Mouse (Mus musculus): ENCODE measurements around the gene Scn4a. TPM values are rescaled to one million over a fixed set of nuclear protein-coding genes. Genes with fewer than 3 reads are reported as not detected.
"Not testable (repeated sequence)": the region's sequence is repeated elsewhere in the genome, so short reads cannot be mapped to it uniquely, and the experiment has no call there.

Gene Scn4a
- polyA plus RNA-seq (2012), result not detected in 2 replicates

DNA sequence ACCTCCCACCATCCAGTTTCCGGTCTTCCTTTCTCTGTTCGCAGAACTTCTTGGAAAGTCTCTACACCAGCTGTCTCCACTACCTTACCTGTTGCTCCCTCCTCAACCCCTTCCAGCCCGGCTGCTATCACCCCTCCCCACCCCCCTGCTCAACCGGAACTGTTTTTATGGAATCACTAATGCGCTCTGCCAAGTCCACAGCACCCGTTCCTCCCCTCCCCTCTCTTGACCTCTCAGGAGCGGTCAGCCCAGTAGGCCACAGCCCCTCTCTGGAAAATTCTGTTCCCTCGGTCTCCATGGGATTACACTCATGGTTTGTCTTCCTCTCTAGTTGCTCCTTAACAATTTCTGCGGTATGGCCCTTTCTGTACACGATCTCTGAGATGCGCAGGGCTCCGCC is at the start of gene Scn4a:
Gene Scn4a (minus strand): TSS at position 101 of the 400 bp plus-strand sequence.
- H3K36me3 ChIP-seq (ENCODE audit: control insufficient read depth), result no peaks in the 10 kb centered on the region
- no peak for TF ChIP-seq GATA1 (IDR thresholded peaks at IDR 0.05; ENCODE audit: low read length)
- TF ChIP-seq TAL1 (IDR thresholded peaks at IDR 0.05; ENCODE audit: low read length), result no peak
- H3K4me1 ChIP-seq (ENCODE audit: control insufficient read depth), result no peaks in the 10 kb centered on the region
- H3K4me3 ChIP-seq (replicated peaks), result no peak within 1 kb of the TSS
- no peaks in the 10 kb centered on the region for H3K9me3 ChIP-seq (ENCODE audit: control insufficient read depth, low read length)
- peaks cover 7% of the 10 kb centered on the region; the same call in 1 of the 2 replicates for H3K27me3 ChIP-seq (ENCODE audit: control insufficient read depth)

DNA sequence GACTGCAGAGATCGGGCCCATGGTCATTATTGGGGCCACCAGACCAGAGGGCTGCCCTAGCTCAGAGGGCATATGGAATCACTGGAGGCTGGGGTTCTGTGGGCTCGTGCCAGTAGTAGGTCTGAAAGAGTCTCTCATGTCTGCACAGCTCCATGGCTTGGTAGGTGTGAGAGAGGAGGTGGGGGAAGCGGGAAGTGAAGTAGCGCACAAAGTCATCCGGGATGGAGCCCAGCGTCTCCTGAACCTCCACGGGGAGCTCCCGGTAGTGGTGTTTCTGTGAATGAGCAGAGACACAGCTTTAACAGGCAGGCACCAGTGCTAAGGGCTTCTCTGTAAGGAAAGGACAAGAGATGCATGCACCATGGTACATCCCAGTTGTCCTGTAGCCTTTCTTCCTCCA is 45.4 kb upstream of the Scn4a start:
- peaks cover 84% of the 10 kb centered on the region for H3K36me3 ChIP-seq (ENCODE audit: control insufficient read depth)
- no peaks in the 10 kb centered on the region for H3K27me3 ChIP-seq (ENCODE audit: control insufficient read depth)
- peaks cover 19% of the 10 kb centered on the region for H3K4me1 ChIP-seq (ENCODE audit: control insufficient read depth)
- no peaks in the 10 kb centered on the region for H3K9me3 ChIP-seq (ENCODE audit: control insufficient read depth, low read length)
- no peak for TF ChIP-seq TAL1 (IDR thresholded peaks at IDR 0.05; ENCODE audit: low read length)
- no peak for TF ChIP-seq GATA1 (IDR thresholded peaks at IDR 0.05; ENCODE audit: low read length)
- H3K4me3 ChIP-seq (replicated peaks), result no peak overlapping the region

DNA sequence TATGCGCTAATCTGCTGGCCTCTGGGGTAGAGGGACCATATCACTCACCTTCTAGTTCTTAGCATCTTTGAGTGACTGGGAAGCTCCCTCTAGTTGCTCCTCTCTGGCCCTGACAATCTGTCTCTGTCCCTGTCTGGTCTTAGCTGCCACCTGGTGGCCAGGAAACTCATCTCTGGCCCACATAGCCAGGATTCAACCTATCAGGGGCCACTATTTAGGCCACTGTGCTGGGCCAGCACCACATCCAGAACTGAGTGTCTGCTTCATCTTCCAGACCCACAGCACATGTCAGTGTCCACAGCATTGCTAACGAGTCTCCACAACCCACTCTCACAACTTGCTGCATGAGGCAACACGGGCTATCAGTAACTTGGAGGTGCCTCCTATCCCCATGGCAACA is 44.6 kb upstream of the Scn4a start:
- H3K4me1 ChIP-seq (ENCODE audit: control insufficient read depth), result peaks cover 28% of the 10 kb centered on the region
- peaks cover 82% of the 10 kb centered on the region for H3K36me3 ChIP-seq (ENCODE audit: control insufficient read depth)
- no peaks in the 10 kb centered on the region for H3K27me3 ChIP-seq (ENCODE audit: control insufficient read depth)
- no peak overlapping the region for H3K4me3 ChIP-seq (replicated peaks)
- TF ChIP-seq TAL1 (IDR thresholded peaks at IDR 0.05; ENCODE audit: low read length) (no peak), GATA1 (IDR thresholded peaks at IDR 0.05; ENCODE audit: low read length) (no peak)
- no peaks in the 10 kb centered on the region for H3K9me3 ChIP-seq (ENCODE audit: control insufficient read depth, low read length)

DNA sequence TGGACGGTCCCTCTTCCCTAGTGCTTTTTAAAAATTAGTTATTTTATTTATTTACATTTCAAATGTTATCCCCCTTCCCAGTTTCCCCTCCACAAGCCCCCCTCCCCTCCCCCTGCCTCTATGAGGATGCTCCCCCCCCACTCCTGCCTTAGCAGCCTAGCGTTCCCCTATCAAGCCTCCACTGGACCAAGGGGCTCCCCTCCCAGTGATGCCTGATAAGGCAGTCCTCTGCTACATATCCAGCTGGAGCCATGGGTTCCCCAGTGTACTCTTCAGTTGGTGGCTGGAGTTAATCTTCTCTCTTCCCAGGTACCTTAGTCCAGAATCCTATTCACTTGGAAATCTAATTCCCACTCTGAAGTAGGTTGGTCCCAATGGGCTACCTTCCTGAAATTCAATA is 41.0 kb upstream of the Scn4a start:
- H3K27me3 ChIP-seq (ENCODE audit: control insufficient read depth); H3K4me3 ChIP-seq (replicated peaks); H3K9me3 ChIP-seq (ENCODE audit: control insufficient read depth, low read length): not testable (repeated sequence)
- peaks cover 49% of the 10 kb centered on the region for H3K36me3 ChIP-seq (ENCODE audit: control insufficient read depth)
- peaks cover 40% of the 10 kb centered on the region for H3K4me1 ChIP-seq (ENCODE audit: control insufficient read depth)

DNA sequence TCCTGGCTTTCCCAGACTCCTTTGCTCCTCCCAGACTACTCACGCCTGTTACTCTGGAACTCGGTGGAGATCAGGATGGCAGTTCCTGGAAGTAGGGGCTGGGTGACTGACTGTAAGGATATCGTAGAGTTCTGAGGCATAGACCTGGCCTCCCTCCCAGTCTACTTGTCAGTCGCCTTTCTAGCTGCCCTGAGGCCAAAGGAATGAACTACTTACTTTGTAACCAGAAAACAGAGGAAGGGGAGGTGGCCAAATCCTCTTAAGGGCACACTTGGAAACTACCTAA is 40.2 kb upstream of the Scn4a start:
- no peak for TF ChIP-seq TAL1 (IDR thresholded peaks at IDR 0.05; ENCODE audit: low read length)
- no peak for TF ChIP-seq GATA1 (IDR thresholded peaks at IDR 0.05; ENCODE audit: low read length)
- no peak overlapping the region for H3K4me3 ChIP-seq (replicated peaks)
- peaks cover 41% of the 10 kb centered on the region for H3K4me1 ChIP-seq (ENCODE audit: control insufficient read depth)
- no peaks in the 10 kb centered on the region for H3K9me3 ChIP-seq (ENCODE audit: control insufficient read depth, low read length)
- no peaks in the 10 kb centered on the region for H3K27me3 ChIP-seq (ENCODE audit: control insufficient read depth)
- H3K36me3 ChIP-seq (ENCODE audit: control insufficient read depth), result peaks cover 41% of the 10 kb centered on the region

DNA sequence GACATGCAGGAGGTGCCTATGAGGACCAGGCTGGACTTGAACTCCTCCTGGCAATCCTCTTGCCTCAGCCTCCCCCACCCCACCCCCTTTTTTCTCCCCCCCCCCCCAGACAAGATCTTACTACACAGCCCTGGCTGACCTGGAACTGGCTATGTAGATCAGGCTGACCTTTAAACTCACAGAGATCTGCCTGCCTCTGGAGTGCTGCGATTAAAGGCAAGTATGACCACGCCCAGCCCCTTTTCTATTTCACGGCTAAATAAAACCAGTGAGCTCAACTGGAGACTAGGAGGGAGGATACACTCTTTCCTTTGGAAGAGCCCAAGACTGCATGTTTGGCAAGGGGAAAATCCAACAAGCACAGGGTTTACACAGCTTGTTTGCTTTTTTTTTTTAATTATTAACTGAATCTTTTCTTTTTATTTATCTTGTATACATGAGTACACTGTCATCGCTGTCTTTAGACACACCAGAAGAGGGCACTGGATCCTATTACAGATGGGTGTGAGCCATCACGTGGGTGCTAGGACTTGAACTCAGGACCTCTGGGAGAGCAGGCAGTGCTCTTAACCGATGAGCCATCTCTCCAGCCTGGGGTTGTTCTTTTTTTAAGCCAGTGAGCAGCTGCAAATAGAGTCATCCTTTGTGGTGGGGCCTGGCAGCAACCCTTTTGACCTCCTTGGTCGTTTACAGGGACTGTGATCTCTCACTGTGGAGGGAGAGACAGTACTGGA is 39.7 kb upstream of the Scn4a start:
- H3K9me3 ChIP-seq (ENCODE audit: control insufficient read depth, low read length), result no peaks in the 10 kb centered on the region
- peak overlapping the region; percentile 8 for H3K4me3 ChIP-seq (replicated peaks)
- no peaks in the 10 kb centered on the region for H3K27me3 ChIP-seq (ENCODE audit: control insufficient read depth)
- H3K36me3 ChIP-seq (ENCODE audit: control insufficient read depth), result peaks cover 36% of the 10 kb centered on the region
- H3K4me1 ChIP-seq (ENCODE audit: control insufficient read depth), result peaks cover 45% of the 10 kb centered on the region
- TF ChIP-seq GATA1 (IDR thresholded peaks at IDR 0.05; ENCODE audit: low read length), result no peak
- TF ChIP-seq TAL1 (IDR thresholded peaks at IDR 0.05; ENCODE audit: low read length), result no peak

DNA sequence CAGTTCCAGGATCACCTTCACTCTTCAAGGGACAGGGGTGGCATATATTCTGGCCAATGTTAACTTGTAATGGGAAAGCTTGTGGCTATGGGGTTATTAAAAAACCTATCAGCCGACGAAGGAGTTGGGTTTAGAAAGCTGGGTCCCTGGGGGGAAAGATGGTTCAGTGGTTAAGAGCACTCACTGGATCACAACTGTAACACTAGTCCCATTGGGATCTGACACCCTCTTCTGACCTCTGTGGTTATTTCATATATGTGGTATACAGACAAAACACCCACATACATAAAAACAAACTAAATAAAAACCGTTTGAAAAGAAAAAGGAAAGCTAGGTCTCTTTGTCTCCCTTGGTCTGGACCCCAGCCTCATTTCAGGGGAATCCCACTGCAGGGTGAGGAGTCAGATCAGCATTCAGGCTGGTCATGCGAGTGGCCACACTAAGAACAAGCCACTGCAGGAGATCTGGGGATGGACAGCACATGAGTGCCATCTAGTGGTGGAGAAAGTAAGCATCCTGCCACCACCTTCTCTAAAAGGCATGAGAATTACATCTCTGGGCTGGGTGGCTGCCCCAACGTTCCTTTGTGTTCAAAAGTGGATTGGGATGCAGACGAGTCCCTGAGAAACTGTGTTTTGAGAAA is 38.6 kb upstream of the Scn4a start:
- H3K4me3 ChIP-seq (replicated peaks), result no peak overlapping the region
- H3K27me3 ChIP-seq (ENCODE audit: control insufficient read depth), result no peaks in the 10 kb centered on the region
- H3K4me1 ChIP-seq (ENCODE audit: control insufficient read depth), result peaks cover 47% of the 10 kb centered on the region
- H3K36me3 ChIP-seq (ENCODE audit: control insufficient read depth), result peaks cover 27% of the 10 kb centered on the region
- H3K9me3 ChIP-seq (ENCODE audit: control insufficient read depth, low read length), result no peaks in the 10 kb centered on the region
- TF ChIP-seq TAL1 (IDR thresholded peaks at IDR 0.05; ENCODE audit: low read length), result no peak
- TF ChIP-seq GATA1 (IDR thresholded peaks at IDR 0.05; ENCODE audit: low read length), result no peak

DNA sequence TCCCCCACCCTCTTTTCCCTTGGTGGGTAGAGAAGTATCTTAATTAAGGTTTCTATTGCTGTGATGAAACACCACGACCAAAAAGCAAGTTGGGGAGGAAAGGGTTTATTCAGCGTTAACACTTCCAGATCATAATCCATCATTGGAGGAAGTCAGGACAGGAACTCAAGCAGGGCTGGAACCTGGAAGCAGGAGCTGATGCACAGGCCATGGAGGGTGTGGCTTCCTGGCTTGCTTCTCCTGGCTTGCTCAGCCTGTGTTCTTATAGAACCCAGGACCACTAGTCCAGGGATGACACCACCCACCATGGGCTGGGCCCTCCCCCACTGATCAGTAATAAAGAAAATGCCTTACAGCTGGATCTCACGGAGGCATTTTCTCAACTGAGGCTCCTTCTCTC is 37.7 kb upstream of the Scn4a start:
- peaks cover 53% of the 10 kb centered on the region for H3K4me1 ChIP-seq (ENCODE audit: control insufficient read depth)
- H3K27me3 ChIP-seq (ENCODE audit: control insufficient read depth), result no peaks in the 10 kb centered on the region
- no peaks in the 10 kb centered on the region for H3K9me3 ChIP-seq (ENCODE audit: control insufficient read depth, low read length)
- TF ChIP-seq GATA1 (IDR thresholded peaks at IDR 0.05; ENCODE audit: low read length) (no peak), TAL1 (IDR thresholded peaks at IDR 0.05; ENCODE audit: low read length) (no peak)
- peaks cover 20% of the 10 kb centered on the region for H3K36me3 ChIP-seq (ENCODE audit: control insufficient read depth)
- H3K4me3 ChIP-seq (replicated peaks), result no peak overlapping the region

DNA sequence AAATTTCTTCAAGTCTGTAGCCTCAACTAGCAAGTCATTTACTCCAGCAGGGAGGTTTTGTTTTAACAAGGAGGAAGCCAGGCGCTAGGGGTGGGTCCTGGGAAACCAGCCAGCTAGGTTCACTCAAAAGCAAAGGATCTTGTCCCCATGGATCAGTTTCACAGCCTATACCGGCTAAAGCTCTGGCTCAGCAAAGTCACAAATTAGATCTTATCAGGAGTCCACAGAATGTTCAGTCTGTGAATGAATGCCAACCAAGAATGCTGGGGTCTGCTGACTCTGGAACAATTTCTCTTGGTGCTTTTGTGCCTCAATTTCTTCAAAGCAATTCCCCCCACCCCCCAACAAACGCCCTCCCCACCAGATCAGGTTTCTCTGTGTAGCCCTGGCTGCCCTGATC is 36.5 kb upstream of the Scn4a start:
- Histone ChIP-seq H3K4me3 (replicated peaks) (no peak overlapping the region), H3K36me3 (ENCODE audit: control insufficient read depth) (peaks cover 14% of the 10 kb centered on the region), H3K27me3 (ENCODE audit: control insufficient read depth) (no peaks in the 10 kb centered on the region), H3K9me3 (ENCODE audit: control insufficient read depth, low read length) (no peaks in the 10 kb centered on the region), H3K4me1 (ENCODE audit: control insufficient read depth) (peaks cover 48% of the 10 kb centered on the region)
- no peak for TF ChIP-seq TAL1 (IDR thresholded peaks at IDR 0.05; ENCODE audit: low read length)
- no peak for TF ChIP-seq GATA1 (IDR thresholded peaks at IDR 0.05; ENCODE audit: low read length)
